Mouse (Mus musculus): ENCODE measurements around the gene Nup62.

DNA sequence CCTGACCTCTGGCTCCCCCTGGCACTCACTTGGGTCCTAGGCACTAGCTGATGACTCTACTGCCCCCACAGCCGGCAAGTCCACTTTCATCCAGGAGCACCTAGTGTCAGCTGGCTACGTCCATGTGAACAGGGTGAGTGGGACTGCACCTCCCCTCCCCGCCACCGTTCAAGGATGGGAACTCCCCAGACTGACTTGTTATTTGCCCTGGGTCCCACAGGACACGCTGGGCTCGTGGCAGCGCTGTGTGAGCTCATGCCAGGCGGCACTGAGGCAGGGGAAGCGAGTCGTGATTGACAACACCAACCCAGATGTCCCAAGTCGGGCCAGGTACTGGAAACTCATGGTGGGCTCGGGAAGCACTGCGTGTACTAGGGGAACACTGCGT, 45.5 kb downstream of the Nup62 start:
- TF ChIP-seq EP300 (IDR thresholded peaks at IDR 0.05; ENCODE audit: insufficient read depth, low read depth, low read length) (no peak), CTCF (IDR thresholded peaks at IDR 0.05) (no peak)

Measured in heart, adult 2 months (tissue).